In genomic region chr10:127604465-127605250, GRCm38 (mm10) we compare ENCODE assay signal across 8 mouse cellular contexts. TPM values are rescaled to one million over a fixed set of nuclear protein-coding genes. Genes with fewer than 3 reads are reported as not detected.
DNase-seq lines count a peak whose midpoint lies in the region; ATAC-seq lines count a peak whose summit lies in the region.

No protein-coding gene starts in this region.

- H3K36me3 ChIP-seq in liver, embryonic 13.5 days, result peaks cover 34% of the 10 kb centered on the region; the same call in 1 of the 2 replicates
- H3K36me3 ChIP-seq in splenic B cell, adult 2 months (ENCODE audit: control insufficient read depth, insufficient read depth, low read length, poor library complexity, severe bottlenecking), result no peaks in the 10 kb centered on the region
- H3K36me3 ChIP-seq in hindbrain, embryonic 10.5 days, result peaks cover 98% of the 10 kb centered on the region

- no peak overlapping the region for H3K9ac ChIP-seq in liver, embryonic 13.5 days

- H3K9me3 ChIP-seq in liver, embryonic 13.5 days (replicated peaks), result no peaks in the 10 kb centered on the region
- H3K9me3 ChIP-seq in hindbrain, embryonic 10.5 days, result no peaks in the 10 kb centered on the region

- peak; percentile 52 for DNase-seq in layer of hippocampus, adult 11-12 months (ENCODE audit: low spot score)
- no peak for DNase-seq in layer of hippocampus, adult 8-10 months (ENCODE audit: low spot score in 2 of 2)
- DNase-seq in adrenal gland, adult 8-10 months, result peak; percentile 63
- no peak for DNase-seq in liver, embryonic 13.5 days
- peak; percentile 54 for DNase-seq in splenic B cell, adult 2 months (ENCODE audit: low read depth, low spot score)
- no peak for DNase-seq in ovary, postnatal 14 days (ENCODE audit: low spot score)
- no peak for DNase-seq in hindbrain, embryonic 10.5 days (ENCODE audit: low spot score)

- no peak overlapping the region for H3K4me2 ChIP-seq in liver, embryonic 13.5 days

- peak overlapping the region; percentile 63 for H3K27ac ChIP-seq in liver, embryonic 13.5 days
- no peak overlapping the region for H3K27ac ChIP-seq in hindbrain, embryonic 10.5 days

- H3K4me3 ChIP-seq in liver, embryonic 13.5 days (replicated peaks), result no peak overlapping the region
- H3K4me3 ChIP-seq in hindbrain, embryonic 10.5 days, result no peak overlapping the region

- peak; percentile 83 to 86 for ATAC-seq in hematopoietic stem cell, adult 5-6 weeks (replicated peaks in 1 of 2; ENCODE audit: insufficient read depth in 1 of 2, low FRiP score in 2 of 2, low TSS enrichment in 1 of 2, low read depth in 1 of 2, poor library complexity in 2 of 2, severe bottlenecking in 2 of 2)
- peak; percentile 48 for ATAC-seq in liver, embryonic 13.5 days (ENCODE audit: low read depth)

- H3K27me3 ChIP-seq in liver, embryonic 13.5 days, result 0 out of 2 replicates have a peak, but pooled peaks cover 7% of the 10 kb centered on the region
- no peaks in the 10 kb centered on the region for H3K27me3 ChIP-seq in splenic B cell, adult 2 months (ENCODE audit: control insufficient read depth, insufficient read depth, low read length, poor library complexity, severe bottlenecking)
- no peaks in the 10 kb centered on the region for H3K27me3 ChIP-seq in hindbrain, embryonic 10.5 days (ENCODE audit: insufficient read depth, poor library complexity, severe bottlenecking)

- WGBS in liver, embryonic 13.5 days (ENCODE audit: insufficient replicate concordance), result 7% methylated on average over 15 of the region's 15 CpGs
- 73% methylated on average over 15 of the region's 15 CpGs for WGBS in hindbrain, embryonic 10.5 days

- H3K4me1 ChIP-seq in liver, embryonic 13.5 days (replicated peaks), result peaks cover 42% of the 10 kb centered on the region
- peaks cover 38% of the 10 kb centered on the region for H3K4me1 ChIP-seq in hindbrain, embryonic 10.5 days (replicated peaks)

RNA-seq across cellular contexts. Expression of gene Lrp1, which starts 16.3 kb away (rescaled TPM):
- total RNA-seq in layer of hippocampus, adult 8-10 months (2022), result 100 to 1,000 TPM; 293 to 333 (median 304) TPM
- 100 to 1,000 TPM; 212 to 271 (median 242) TPM for total RNA-seq in adrenal gland, adult 8-10 months (2022)
- total RNA-seq in hematopoietic stem cell, adult 5-6 weeks (2017), result 1.2 and 8.6 TPM in 2 replicates
- polyA plus RNA-seq in liver, embryonic 13.5 days (2015; fragmentation: Nextera tagmentation; extraction: Ambion mirVana), result 15.1 and 16.9 TPM in 2 replicates
- 55.7 and 71.7 TPM in 2 replicates for polyA plus RNA-seq in hindbrain, embryonic 10.5 days (2016; fragmentation: Nextera tagmentation; extraction: Ambion mirVana)

RNA-seq across cellular contexts. Expression of gene Stat6, which starts 38.1 kb away (rescaled TPM):
- total RNA-seq in layer of hippocampus, adult 8-10 months (2022), result 10 to 100 TPM in 3 of 4 experiments, 1 to 10 TPM in 1; 10.0 to 13.6 (median 11.3) TPM
- 100 to 1,000 TPM in 3 of 4 experiments, 10 to 100 TPM in 1; 96.7 to 113 (median 107) TPM for total RNA-seq in adrenal gland, adult 8-10 months (2022)
- 49.8 and 50.8 TPM in 2 replicates for total RNA-seq in hematopoietic stem cell, adult 5-6 weeks (2017)
- 12.3 and 15.5 TPM in 2 replicates for polyA plus RNA-seq in liver, embryonic 13.5 days (2015; fragmentation: Nextera tagmentation; extraction: Ambion mirVana)
- 8.9 and 9.5 TPM in 2 replicates for polyA plus RNA-seq in hindbrain, embryonic 10.5 days (2016; fragmentation: Nextera tagmentation; extraction: Ambion mirVana)

Comparison
In these comparisons a context has a peak if more than half of its experiments do, and no peak if none do; other contexts are left out.
1. DNase-seq: peak in layer of hippocampus, adult 11-12 months (single experiment), adrenal gland, adult 8-10 months (single experiment) and splenic B cell, adult 2 months (single experiment); none in layer of hippocampus, adult 8-10 months (0 of 2), liver, embryonic 13.5 days (single experiment), ovary, postnatal 14 days (single experiment) and hindbrain, embryonic 10.5 days (single experiment).
2. RNA of gene Lrp1, which starts 16.3 kb away (total RNA-seq): 293 to 333 TPM in layer of hippocampus, adult 8-10 months and 212 to 271 TPM in adrenal gland, adult 8-10 months; 1.2 to 8.6 TPM in hematopoietic stem cell, adult 5-6 weeks; every median in the first group is over 10 times any median in the second.